Mouse (Mus musculus) cerebellum, adult 2 months (tissue): ENCODE data around the gene Bbs7.

Experiments used
- CTCF ChIP-seq: fragments of 200-500 bp; IDR thresholded peaks from 2 replicates; pipeline ENCODE4 v1.5.1; 2011; ENCODE audit warnings: low read depth, mild to moderate bottlenecking, control low read depth, low read length, moderate library complexity, borderline replicate concordance; ENCODE audit not compliant: insufficient read depth
- POLR2A ChIP-seq: fragments of 200-500 bp; IDR thresholded peaks from 2 replicates; pipeline ENCODE4 v1.6.1; 2011; ENCODE audit warnings: low read length, control low read depth, borderline replicate concordance; ENCODE audit not compliant: insufficient read depth

DNA sequence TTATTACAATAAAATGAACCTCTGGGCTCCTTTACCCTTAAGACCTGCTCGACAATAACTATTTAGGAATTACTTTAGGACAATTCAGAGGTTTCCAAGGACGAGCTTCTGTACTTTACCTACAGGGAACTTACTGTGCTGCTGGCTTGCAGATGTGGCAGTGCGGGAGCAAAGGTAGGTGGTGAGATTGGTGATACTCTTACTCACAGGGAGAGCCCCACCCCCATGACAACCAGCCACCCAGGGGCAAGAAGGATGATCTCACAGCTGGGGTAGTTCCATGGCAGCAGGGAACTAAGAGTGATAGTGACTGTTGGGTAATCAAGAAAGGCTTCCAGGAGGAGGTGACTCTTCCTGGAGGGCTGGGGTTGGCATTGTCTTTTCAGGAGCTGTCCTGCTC lies 30.1 kb upstream of the Bbs7 start:
- no peak for TF ChIP-seq CTCF
- TF ChIP-seq POLR2A = no peak
